Mouse (Mus musculus) limb, embryonic 12.5 days (tissue): ENCODE measurements at regions not wholly inside any gene's neighbourhood (a gene's known extent, or its start where the extent isn't known, plus 50 kb on each side); places are given as distances from the start of the nearest gene placed in this dataset.
A peak's percentile ranks its signal among the peaks of the same experiment; 100 is the strongest.

ENCODE experiments used
- ATAC-seq: fragments of 200-750 bp; cut with Nextera tagmentation; 2 replicates; pipeline ENCODE4 v1.8.0; 2017; ENCODE audit warnings: low read depth, moderate TSS enrichment; ENCODE audit not compliant: insufficient number of reproducible peaks, insufficient read depth, low FRiP score, low TSS enrichment
- H3K27ac ChIP-seq: fragments of 300-500 bp; sonication (generic); 2 replicates; pipeline ENCODE4 v1.5.1; 2016; ENCODE audit warnings: mild to moderate bottlenecking, moderate library complexity
- H3K27me3 ChIP-seq: fragments of 300-500 bp; sonication (generic); 2 replicates; pipeline ENCODE4 v1.6.1; 2016; ENCODE audit warnings: mild to moderate bottlenecking, moderate library complexity
- H3K36me3 ChIP-seq: fragments of 300-500 bp; sonication (generic); 2 replicates; pipeline ENCODE4 v1.6.1; 2016; ENCODE audit warnings: mild to moderate bottlenecking, moderate library complexity
- H3K4me1 ChIP-seq: fragments of 300-500 bp; sonication (generic); replicated peaks from 2 replicates; pipeline ENCODE4 v1.6.1; 2016
- H3K4me2 ChIP-seq: fragments of 300-500 bp; sonication (generic); 2 replicates; pipeline ENCODE4 v1.6.1; 2016; ENCODE audit warnings: mild to moderate bottlenecking, moderate library complexity
- H3K4me3 ChIP-seq: fragments of 300-500 bp; sonication (generic); replicated peaks from 2 replicates; pipeline ENCODE4 v1.5.1; 2016; ENCODE audit warnings: mild to moderate bottlenecking
- H3K9ac ChIP-seq: fragments of 300-500 bp; sonication (generic); replicated peaks from 2 replicates; pipeline ENCODE4 v1.6.1; 2016; ENCODE audit warnings: mild to moderate bottlenecking, moderate library complexity
- H3K9me3 ChIP-seq: fragments of 300-500 bp; sonication (generic); 2 replicates; pipeline ENCODE4 v1.6.1; 2016; ENCODE audit warnings: mild to moderate bottlenecking, moderate library complexity
- WGBS: fragments of 180-500 bp; shearing (Covaris S2); methylation state at CpG from one replicate; pipeline ENCODE4 v1.1.7; 2016; 5-methylcytosine and 5-hydroxymethylcytosine counted together

DNA sequence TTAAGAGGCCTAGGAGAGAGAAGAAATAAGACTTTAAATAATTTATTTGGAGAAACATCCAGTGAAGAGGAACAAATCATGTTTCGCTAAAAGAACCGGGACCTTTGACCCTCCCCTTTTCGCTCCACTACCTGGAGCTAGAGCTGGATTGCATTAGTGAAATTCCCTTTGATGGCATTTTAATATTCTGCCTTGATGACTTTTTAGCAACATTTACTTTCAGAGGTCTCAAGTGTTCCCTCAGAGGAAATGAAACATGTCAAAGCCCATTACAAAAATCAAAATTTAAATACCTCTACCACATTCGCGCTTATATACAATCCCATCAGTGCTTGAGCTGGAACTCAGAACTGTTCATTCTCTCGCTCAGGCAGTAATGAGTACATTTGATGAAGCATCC is 297.0 kb upstream of the Gm10295 start:
- Histone ChIP-seq H3K9ac (no peak overlapping the region), H3K9me3 (no peaks in the 10 kb centered on the region), H3K36me3 (no peaks in the 10 kb centered on the region), H3K4me1 (no peaks in the 10 kb centered on the region), H3K4me2 (no peak overlapping the region), H3K27me3 (no peaks in the 10 kb centered on the region), H3K27ac (no peak overlapping the region), H3K4me3 (no peak overlapping the region)
- ATAC-seq: no peak
- WGBS: 39% methylated on average over 6 of the region's 6 CpGs

- Histone ChIP-seq H3K36me3 (no peaks in the 10 kb centered on the region), H3K27ac (no peak overlapping the region), H3K9ac (no peak overlapping the region), H3K4me2 (no peak overlapping the region), H3K9me3 (no peaks in the 10 kb centered on the region), H3K27me3 (no peaks in the 10 kb centered on the region), H3K4me3 (no peak overlapping the region), H3K4me1 (no peaks in the 10 kb centered on the region)
- no peak for ATAC-seq
- WGBS: 89% methylated on average over 3 of the region's 3 CpGs
Measured at GRCm38 (mm10) chr7:71646944-71647343, 295.7 kb upstream of the Gm10295 start.

DNA sequence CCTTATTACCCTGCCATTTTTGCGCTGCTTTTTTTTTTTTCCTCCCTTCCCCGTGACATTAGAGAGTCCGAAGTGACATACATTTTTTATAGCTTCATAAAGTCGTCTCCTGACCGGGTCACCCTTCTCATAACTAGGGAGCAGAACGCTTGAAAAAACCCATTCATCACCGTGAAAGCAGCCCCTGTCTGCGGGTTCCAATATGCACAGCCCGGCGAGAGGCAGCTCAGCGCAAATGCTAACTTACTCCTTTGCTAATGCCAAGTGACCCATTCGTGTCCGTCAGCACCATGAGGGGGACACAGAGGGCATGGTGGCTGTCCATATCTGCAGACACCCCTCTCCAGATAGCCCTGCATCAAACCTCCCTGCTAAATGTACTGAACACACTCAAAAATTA is 271.8 kb upstream of the Gm10295 start:
- Histone ChIP-seq H3K4me2 (peak overlapping the region; percentile 35), H3K4me3 (no peak overlapping the region)

DNA sequence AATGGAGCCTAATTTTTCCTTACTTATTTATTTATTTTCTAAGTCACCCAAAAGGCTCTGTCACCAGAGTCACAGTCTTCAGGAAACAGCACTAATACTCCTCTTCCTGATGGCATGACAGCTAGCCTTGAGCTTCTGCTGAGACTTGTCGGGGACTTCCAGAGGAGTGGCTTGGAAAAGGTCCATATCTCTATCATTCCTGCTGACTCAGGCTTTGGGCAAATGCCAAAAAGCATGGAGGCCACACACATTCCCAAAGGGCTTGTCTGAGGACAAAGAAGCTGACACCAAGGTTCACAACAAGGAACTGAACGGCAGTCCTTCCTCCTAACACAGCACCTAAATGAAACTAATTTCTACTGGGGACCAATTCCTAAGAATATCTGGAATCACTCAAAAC is 251.9 kb upstream of the Gm10295 start:
- Histone ChIP-seq H3K9ac (no peak overlapping the region), H3K9me3 (no peaks in the 10 kb centered on the region), H3K36me3 (no peaks in the 10 kb centered on the region), H3K27me3 (no peaks in the 10 kb centered on the region), H3K27ac (no peak overlapping the region), H3K4me3 (no peak overlapping the region), H3K4me2 (no peak overlapping the region), H3K4me1 (no peaks in the 10 kb centered on the region; the same call in 1 of the 2 replicates)
- 71% methylated on average over 2 of the region's 2 CpGs for WGBS
- no peak for ATAC-seq

More for the DNA sequence above, 271.8 kb upstream of the Gm10295 start:
- ATAC-seq: no peak
- Histone ChIP-seq H3K27me3 (no peaks in the 10 kb centered on the region), H3K4me1 (peaks cover 6% of the 10 kb centered on the region; the same call in 1 of the 2 replicates), H3K36me3 (no peaks in the 10 kb centered on the region), H3K9me3 (no peaks in the 10 kb centered on the region), H3K27ac (no peak overlapping the region), H3K9ac (no peak overlapping the region)
- 21% methylated on average over 13 of the region's 13 CpGs for WGBS

GRCm38 (mm10) chr7:71596780-71597179 is 245.5 kb upstream of the Gm10295 start:
- H3K4me1 ChIP-seq: no peaks in the 10 kb centered on the region
- H3K9me3 ChIP-seq: no peaks in the 10 kb centered on the region
- H3K9ac ChIP-seq: no peak overlapping the region
- ATAC-seq: no peak
- H3K4me2 ChIP-seq: no peak overlapping the region
- H3K4me3 ChIP-seq: no peak overlapping the region
- WGBS: 89% methylated on average over 3 of the region's 3 CpGs
- no peaks in the 10 kb centered on the region for H3K36me3 ChIP-seq
- no peak overlapping the region for H3K27ac ChIP-seq
- no peaks in the 10 kb centered on the region for H3K27me3 ChIP-seq

GRCm38 (mm10) chr7:71587626-71588025 is 236.3 kb upstream of the Gm10295 start:
- 75% methylated on average over 5 of the region's 5 CpGs for WGBS

DNA sequence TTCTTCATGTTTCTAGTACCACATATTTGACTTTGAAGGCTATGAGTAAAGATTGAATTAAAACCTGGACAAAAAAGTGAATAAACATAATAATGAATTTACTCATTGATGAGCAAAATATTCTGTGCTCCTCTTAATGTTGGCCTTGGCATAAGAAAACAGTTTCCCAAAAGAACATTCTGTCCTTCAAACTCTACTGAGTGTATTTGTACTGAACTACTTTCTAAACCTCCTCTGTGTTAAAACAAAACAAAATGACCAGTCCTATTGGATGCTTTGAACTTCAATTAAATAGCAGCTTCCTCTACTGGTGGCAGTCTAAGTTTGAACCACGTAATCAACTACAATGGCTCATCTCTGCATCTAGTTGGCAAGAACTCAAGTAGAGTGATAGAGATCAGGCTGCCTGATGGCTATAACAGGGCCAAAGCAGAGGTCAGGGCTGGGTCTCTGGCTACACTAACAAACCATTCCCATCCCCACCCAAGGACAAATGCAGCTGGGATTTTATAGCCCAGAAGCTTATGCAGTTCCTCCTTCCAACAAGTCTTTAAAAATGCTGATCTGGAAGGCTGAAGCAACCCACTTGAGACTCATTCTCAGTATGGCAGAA is 232.3 kb upstream of the Gm10295 start:
- Histone ChIP-seq H3K4me1 (0 out of 2 replicates have a peak, but pooled peaks cover 6% of the 10 kb centered on the region), H3K4me3 (no peak overlapping the region), H3K9me3 (no peaks in the 10 kb centered on the region), H3K27me3 (no peaks in the 10 kb centered on the region; the same call in 1 of the 2 replicates), H3K4me2 (no peak overlapping the region), H3K9ac (no peak overlapping the region), H3K27ac (no peak overlapping the region), H3K36me3 (no peaks in the 10 kb centered on the region)
- ATAC-seq: no peak
- WGBS: 18% methylated on average over 1 of the region's 1 CpGs

More at GRCm38 (mm10) chr7:71587626-71588025, 236.3 kb upstream of the Gm10295 start:
- Histone ChIP-seq H3K9me3 (no peaks in the 10 kb centered on the region), H3K9ac (no peak overlapping the region), H3K4me1 (0 out of 2 replicates have a peak, but pooled peaks cover 6% of the 10 kb centered on the region), H3K27ac (no peak overlapping the region), H3K36me3 (no peaks in the 10 kb centered on the region), H3K4me3 (no peak overlapping the region), H3K27me3 (no peaks in the 10 kb centered on the region), H3K4me2 (no peak overlapping the region)
- ATAC-seq: no peak

GRCm38 (mm10) chr7:71581746-71582145 is 230.5 kb upstream of the Gm10295 start:
- H3K4me2 ChIP-seq: no peak overlapping the region
- H3K9me3 ChIP-seq: no peaks in the 10 kb centered on the region
- H3K4me1 ChIP-seq: 0 out of 2 replicates have a peak, but pooled peaks cover 6% of the 10 kb centered on the region
- WGBS: 24% methylated on average over 3 of the region's 3 CpGs
- ATAC-seq: no peak
- no peaks in the 10 kb centered on the region for H3K36me3 ChIP-seq
- no peak overlapping the region for H3K4me3 ChIP-seq
- no peak overlapping the region for H3K27ac ChIP-seq
- no peak overlapping the region for H3K9ac ChIP-seq
- H3K27me3 ChIP-seq: no peaks in the 10 kb centered on the region; the same call in 1 of the 2 replicates

GRCm38 (mm10) chr7:71560296-71560936 is 209.1 kb upstream of the Gm10295 start:
- 0 out of 2 replicates have a peak, but pooled peaks cover 3% of the 10 kb centered on the region for H3K9me3 ChIP-seq
- WGBS: 5% methylated on average over 2 of the region's 2 CpGs
- no peak overlapping the region for H3K27ac ChIP-seq
- H3K9ac ChIP-seq: no peak overlapping the region
- no peak overlapping the region for H3K4me3 ChIP-seq
- peaks cover 22% of the 10 kb centered on the region for H3K4me1 ChIP-seq
- H3K36me3 ChIP-seq: no peaks in the 10 kb centered on the region
- 0 out of 2 replicates have a peak overlapping the region, but pooled peaks have one; percentile 27 for H3K4me2 ChIP-seq
- ATAC-seq: peak; percentile 68; the same call in 1 of the 2 replicates
- H3K27me3 ChIP-seq: peaks cover 3% of the 10 kb centered on the region; the same call in 1 of the 2 replicates

DNA sequence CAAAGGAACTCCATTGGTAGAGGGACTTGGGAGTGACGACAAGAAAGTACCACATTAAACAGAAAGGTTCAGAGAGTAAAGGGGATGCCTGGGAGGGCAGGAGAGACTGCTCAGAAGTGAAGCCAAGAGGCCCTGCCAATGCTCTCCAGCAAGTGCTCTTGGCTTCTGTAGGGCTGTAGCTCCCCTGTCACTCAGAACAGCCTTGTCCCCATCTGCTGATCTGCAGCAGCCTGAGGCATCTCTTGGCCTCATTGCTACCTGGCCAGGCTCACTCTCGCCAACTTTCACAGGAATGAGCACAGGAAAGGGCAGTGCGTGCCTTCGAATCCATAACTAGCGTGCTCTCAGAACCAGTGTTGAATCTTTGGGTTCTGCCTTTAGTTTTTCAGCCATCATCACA is 205.2 kb upstream of the Gm10295 start:
- no peaks in the 10 kb centered on the region for H3K9me3 ChIP-seq
- H3K4me1 ChIP-seq: peaks cover 20% of the 10 kb centered on the region
- H3K9ac ChIP-seq: no peak overlapping the region
- WGBS: 88% methylated on average over 5 of the region's 5 CpGs
- ATAC-seq: no peak
- H3K27ac ChIP-seq: no peak overlapping the region
- H3K4me2 ChIP-seq: no peak overlapping the region
- H3K36me3 ChIP-seq: no peaks in the 10 kb centered on the region
- peaks cover 3% of the 10 kb centered on the region; the same call in 1 of the 2 replicates for H3K27me3 ChIP-seq
- H3K4me3 ChIP-seq: no peak overlapping the region

GRCm38 (mm10) chr7:71555476-71555875 is 204.2 kb upstream of the Gm10295 start:
- no peak for ATAC-seq
- 81% methylated on average over 3 of the region's 3 CpGs for WGBS

More at GRCm38 (mm10) chr7:71555476-71555875, 204.2 kb upstream of the Gm10295 start:
- no peak overlapping the region for H3K4me2 ChIP-seq
- no peak overlapping the region for H3K27ac ChIP-seq
- no peak overlapping the region for H3K4me3 ChIP-seq
- no peaks in the 10 kb centered on the region for H3K36me3 ChIP-seq
- no peaks in the 10 kb centered on the region for H3K9me3 ChIP-seq
- no peak overlapping the region for H3K9ac ChIP-seq
- H3K27me3 ChIP-seq: peaks cover 3% of the 10 kb centered on the region; the same call in 1 of the 2 replicates
- peaks cover 11% of the 10 kb centered on the region for H3K4me1 ChIP-seq
